Mouse (Mus musculus) bone marrow macrophage, adult 2 months (primary cell): ENCODE measurements at regions not wholly inside any gene's neighbourhood (a gene's known extent, or its start where the extent isn't known, plus 50 kb on each side); places are given as distances from the start of the nearest gene placed in this dataset.

Experiments used
- CTCF ChIP-seq: IDR thresholded peaks from 2 replicates; pipeline ENCODE4 v1.5.1; 2012; ENCODE audit warnings: low read depth, mild to moderate bottlenecking, low read length, moderate library complexity
- POLR2A ChIP-seq: IDR thresholded peaks from 2 replicates; pipeline ENCODE4 v1.6.1; 2012; ENCODE audit warnings: mild to moderate bottlenecking, low read depth, low read length, borderline replicate concordance

DNA sequence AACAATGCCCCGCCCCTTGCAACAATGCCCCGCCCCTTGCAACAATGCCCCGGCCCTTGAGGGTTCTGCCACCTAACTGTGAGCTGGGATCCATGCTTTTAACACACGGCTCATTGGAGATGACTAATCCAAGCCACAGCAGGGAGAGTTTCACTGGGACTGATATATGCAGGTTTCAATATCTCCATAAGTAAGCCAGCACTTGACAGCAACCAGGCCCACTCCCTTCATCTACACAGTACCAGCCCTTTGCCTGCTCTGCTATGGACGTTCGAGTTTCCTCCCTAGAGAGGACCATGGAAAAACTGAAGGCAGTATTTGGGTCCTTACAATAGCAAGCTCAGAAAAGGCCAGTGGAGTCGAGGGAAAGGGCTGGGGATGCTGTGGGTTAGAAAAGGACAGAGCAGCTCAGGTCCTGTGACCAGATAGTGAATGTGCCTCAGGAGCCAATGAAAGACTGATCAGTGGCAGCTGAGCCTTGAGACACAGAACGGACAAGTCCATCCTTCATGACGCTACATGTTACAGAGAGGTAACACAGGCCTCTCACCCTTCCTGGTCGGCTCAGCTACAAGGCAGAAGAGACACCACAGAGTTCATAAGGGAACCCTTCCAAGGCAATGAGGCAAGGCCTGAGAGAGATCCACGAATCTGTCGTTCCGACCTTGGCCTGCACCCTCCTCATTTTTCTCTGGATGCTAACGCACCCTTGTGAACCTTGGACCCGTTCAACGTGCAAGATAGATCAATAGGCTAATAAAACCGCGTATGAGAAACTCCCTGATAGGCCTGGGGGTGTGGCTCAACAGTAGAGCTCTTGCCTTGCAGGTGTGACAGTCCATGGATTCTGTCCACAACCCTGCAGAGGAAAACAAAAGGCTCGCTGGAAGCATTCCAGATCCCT, 114.5 kb downstream of the Sp3 start:
- TF ChIP-seq CTCF: no peak
- TF ChIP-seq POLR2A: no peak
